Mouse (Mus musculus): ENCODE data around the gene Acmsd.

GRCm38 (mm10) chr1:127796341-127796740, 67.1 kb downstream of the Acmsd start:
- TF ChIP-seq CTCF (IDR thresholded peaks at IDR 0.05; ENCODE audit: low read depth, low read length) (no peak), EP300 (IDR thresholded peaks at IDR 0.05; ENCODE audit: insufficient read depth, low read depth, low read length) (no peak), POLR2A (IDR thresholded peaks at IDR 0.05; ENCODE audit: insufficient read depth, low read length) (no peak)
